Mouse (Mus musculus) MEL (cell line): ENCODE data around the gene Havcr1. TPM values are rescaled to one million over a fixed set of nuclear protein-coding genes. Genes with fewer than 3 reads are reported as not detected.

Experiments
- DNase-seq: peaks from one replicate; pipeline ENCODE4 v3.0.0; 2011; ENCODE audit warnings: low read depth, low spot score
- H3K27ac ChIP-seq: 2 replicates; pipeline ENCODE4 v1.5.1; 2012; ENCODE audit warnings: low read depth, mild to moderate bottlenecking, control low read depth, low read length, moderate library complexity; ENCODE audit not compliant: control insufficient read depth
- H3K27me3 ChIP-seq, 2 experiments: fragments of 150-350 bp in 1 of 2; sonication (generic) in 1 of 2; 2 replicates each; pipeline ENCODE4 v1.6.1; 2012; ENCODE audit warnings: low read length in 2 of 2, mild to moderate bottlenecking in 2 of 2, improper control_type of control experiment in 1 of 2, moderate library complexity in 1 of 2; ENCODE audit not compliant: insufficient read depth in 2 of 2, control insufficient read depth in 1 of 2
- H3K36me3 ChIP-seq, 2 experiments: 2 replicates each; pipeline ENCODE4 v1.6.1; 2012 to 2014; ENCODE audit warnings: low read length in 2 of 2, improper control_type of control experiment in 1 of 2, inconsistent platforms in 1 of 2, mild to moderate bottlenecking in 1 of 2; ENCODE audit not compliant: insufficient read depth in 2 of 2, control insufficient read depth in 1 of 2
- H3K4me1 ChIP-seq, 2 experiments: fragments of 150-350 bp in 1 of 2; sonication (generic) in 1 of 2; 2 replicates each; pipeline ENCODE4 v1.6.1; 2012; ENCODE audit warnings: low read length in 2 of 2, improper control_type of control experiment in 1 of 2, mild to moderate bottlenecking in 1 of 2; ENCODE audit not compliant: insufficient read depth in 2 of 2, control insufficient read depth in 1 of 2
- H3K4me3 ChIP-seq, 2 experiments: fragments of 150-350 bp in 1 of 2; sonication (generic) in 1 of 2; 2 replicates each; pipeline ENCODE4 v1.5.1; 2012; ENCODE audit warnings: low read depth in 2 of 2, low read length in 2 of 2, mild to moderate bottlenecking in 2 of 2, moderate library complexity in 2 of 2, control low read depth in 1 of 2, improper control_type of control experiment in 1 of 2; ENCODE audit not compliant: control insufficient read depth in 1 of 2, insufficient read depth in 1 of 2
- H3K79me2 ChIP-seq: 2 replicates; pipeline ENCODE4 v1.6.1; 2012; ENCODE audit warnings: mild to moderate bottlenecking, low read length, moderate library complexity; ENCODE audit not compliant: control insufficient read depth, poor library complexity, insufficient read depth
- H3K9ac ChIP-seq: 2 replicates; pipeline ENCODE4 v1.6.1; 2012; ENCODE audit warnings: low read depth, mild to moderate bottlenecking, control low read depth, low read length, moderate library complexity; ENCODE audit not compliant: control insufficient read depth, poor library complexity, severe bottlenecking
- H3K9me3 ChIP-seq: fragments of 150-350 bp; sonication (generic); replicated peaks from 2 replicates; pipeline ENCODE4 v1.6.1; 2012; ENCODE audit warnings: mild to moderate bottlenecking, low read length, improper control_type of control experiment, moderate library complexity; ENCODE audit not compliant: insufficient read depth
- CHD2 ChIP-seq: IDR thresholded peaks from 2 replicates; pipeline ENCODE4 v1.6.1; 2011; ENCODE audit warnings: low read length, improper control_type of control experiment
- CTCF ChIP-seq, 3 experiments: IDR thresholded peaks in 2 of 3; conservative IDR thresholded peaks in 1 of 3; 2 replicates each; pipeline ENCODE4 v1.5.1; 2011 to 2012; ENCODE audit warnings: low read length in 3 of 3, low read depth in 2 of 3, mild to moderate bottlenecking in 2 of 3, improper control_type of control experiment in 1 of 3, inconsistent platforms in 1 of 3, mixed read lengths in 1 of 3, moderate library complexity in 1 of 3; ENCODE audit not compliant: control insufficient read depth in 1 of 3, insufficient read depth in 1 of 3, poor library complexity in 1 of 3, severe bottlenecking in 1 of 3
- ETS1 ChIP-seq: IDR thresholded peaks from 2 replicates; pipeline ENCODE4 v1.6.1; 2012; ENCODE audit warnings: low read depth, mild to moderate bottlenecking, inconsistent platforms, low read length, improper control_type of control experiment, moderate library complexity
- JUND ChIP-seq: IDR thresholded peaks from 2 replicates; pipeline ENCODE4 v1.6.1; 2011; ENCODE audit warnings: low read depth, mild to moderate bottlenecking, improper control_type of control experiment, low read length
- MAFK ChIP-seq: IDR thresholded peaks from 2 replicates; pipeline ENCODE4 v1.6.1; 2011; ENCODE audit warnings: low read depth, mild to moderate bottlenecking, low read length, improper control_type of control experiment, borderline replicate concordance
- MXI1 ChIP-seq: IDR thresholded peaks from 2 replicates; pipeline ENCODE4 v1.6.1; 2011; ENCODE audit warnings: mild to moderate bottlenecking, low read depth, low read length, improper control_type of control experiment
- MYB ChIP-seq: IDR thresholded peaks from 2 replicates; pipeline ENCODE4 v1.6.1; 2011; ENCODE audit warnings: mild to moderate bottlenecking, low read depth, low read length, improper control_type of control experiment
- NELFE ChIP-seq: IDR thresholded peaks from 2 replicates; pipeline ENCODE4 v1.6.1; 2011; ENCODE audit warnings: low read depth, low read length, improper control_type of control experiment
- NRF1 ChIP-seq: IDR thresholded peaks from 2 replicates; pipeline ENCODE4 v1.6.1; 2014; ENCODE audit warnings: low read depth, mild to moderate bottlenecking, inconsistent platforms, low read length, improper control_type of control experiment, moderate library complexity; ENCODE audit not compliant: poor library complexity, insufficient read depth, severe bottlenecking
- POLR2A ChIP-seq, 2 experiments: IDR thresholded peaks; 2 replicates each; pipeline ENCODE4 v1.6.1; 2011 to 2012; ENCODE audit warnings: low read length in 2 of 2, mild to moderate bottlenecking in 2 of 2, control low read depth in 1 of 2, improper control_type of control experiment in 1 of 2, low read depth in 1 of 2, moderate library complexity in 1 of 2; ENCODE audit not compliant: control insufficient read depth in 1 of 2, insufficient read depth in 1 of 2, poor library complexity in 1 of 2
- POLR2AphosphoS5 ChIP-seq: IDR thresholded peaks from 2 replicates; pipeline ENCODE4 v1.6.1; 2012; ENCODE audit warnings: low read depth, borderline replicate concordance, mild to moderate bottlenecking, inconsistent platforms, low read length, moderate library complexity, mixed read lengths
- RAD21 ChIP-seq: IDR thresholded peaks from 2 replicates; pipeline ENCODE4 v1.6.1; 2011; ENCODE audit warnings: mild to moderate bottlenecking, low read depth, low read length, improper control_type of control experiment
- SMC3 ChIP-seq: IDR thresholded peaks from 2 replicates; pipeline ENCODE4 v1.6.1; 2011; ENCODE audit warnings: low read depth, low read length, improper control_type of control experiment
- TBP ChIP-seq: IDR thresholded peaks from 2 replicates; pipeline ENCODE4 v1.8.0; 2011; ENCODE audit warnings: low read depth, low read length, improper control_type of control experiment
- ZKSCAN1 ChIP-seq: IDR thresholded peaks from 2 replicates; pipeline ENCODE4 v1.6.1; 2012; ENCODE audit warnings: low read depth, mild to moderate bottlenecking, inconsistent platforms, low read length, improper control_type of control experiment, moderate library complexity
- ZMIZ1 ChIP-seq: IDR thresholded peaks from 2 replicates; pipeline ENCODE4 v1.6.1; 2012; ENCODE audit warnings: low read depth, mild to moderate bottlenecking, inconsistent platforms, low read length, improper control_type of control experiment, moderate library complexity
- polyA plus RNA-seq, 2 experiments: library from polyadenylated mRNA; stranded (reverse) in 1 of 2; unstranded in 1 of 2; fragments of >175 nt in 1 of 2; fragments of >200 nt in 1 of 2; gene quantifications; 2 replicates each; pipeline versions ENCODE4 v1.2.1 to v1.2.4; 2012; ENCODE audit warnings: low replicate concordance in 2 of 2, low read depth in 1 of 2; ENCODE audit not compliant: insufficient read length in 2 of 2, insufficient read depth in 1 of 2, missing spikeins in 1 of 2
- total RNA-seq: library from RNA; depleted of rRNA; stranded (reverse); fragments of 300-350 nt; gene quantifications from 2 replicates; pipeline ENCODE4 v1.2.3, GENCODE M21; 2012

The Havcr1 gene
- total and polyA plus RNA-seq, 3 experiments, result not detected

- Histone ChIP-seq H3K36me3 (no peaks in the 10 kb centered on the region), H3K27ac (no peak overlapping the region), H3K9ac (no peak overlapping the region), H3K27me3 (no peaks in the 10 kb centered on the region), H3K4me1 (no peaks in the 10 kb centered on the region), H3K79me2 (no peaks in the 10 kb centered on the region), H3K4me3 (no peak overlapping the region), H3K9me3 (no peaks in the 10 kb centered on the region)
- TF ChIP-seq ETS1, result no peak
- no peak for TF ChIP-seq RAD21
- no peak for TF ChIP-seq JUND
- no peak for TF ChIP-seq MXI1
- TF ChIP-seq CTCF (IDR thresholded peaks at IDR 0.05 in 2 of 3, conservative IDR thresholded peaks at IDR 0.05 in 1 of 3; ENCODE audit: control insufficient read depth in 1 of 3, insufficient read depth in 1 of 3, low read depth in 2 of 3, low read length in 3 of 3, poor library complexity in 1 of 3, severe bottlenecking in 1 of 3), result no peak
- DNase-seq, result no peak
Measured at GRCm38 (mm10) chr11:46697433-46698277, 37.2 kb upstream of the Havcr1 start.

- no peaks in the 10 kb centered on the region for H3K79me2 ChIP-seq
- H3K4me3 ChIP-seq, result no peak overlapping the region
- H3K4me1 ChIP-seq, result no peaks in the 10 kb centered on the region
- no peak for DNase-seq
- H3K27me3 ChIP-seq, result peaks cover 0 to 1% of the 10 kb centered on the region in 2 experiments; a peak in 1 of 4 replicates
- H3K9ac ChIP-seq, result no peak overlapping the region
- no peaks in the 10 kb centered on the region for H3K9me3 ChIP-seq
- no peak for TF ChIP-seq ZKSCAN1
- TF ChIP-seq CHD2, result no peak
- TF ChIP-seq RAD21, result no peak
- no peak for TF ChIP-seq MYB
- TF ChIP-seq MAFK, result no peak
- no peak for TF ChIP-seq SMC3
- no peak for TF ChIP-seq NELFE
- TF ChIP-seq ZMIZ1, result no peak
- TF ChIP-seq POLR2A (IDR thresholded peaks at IDR 0.05; ENCODE audit: control insufficient read depth in 1 of 2, insufficient read depth in 1 of 2, low read depth in 1 of 2, low read length in 2 of 2, poor library complexity in 1 of 2), result no peak
- no peak for TF ChIP-seq TBP
- TF ChIP-seq POLR2AphosphoS5, result no peak
- TF ChIP-seq NRF1, result no peak
- no peak for TF ChIP-seq JUND
- H3K36me3 ChIP-seq, result no peaks in the 10 kb centered on the region
- no peak overlapping the region for H3K27ac ChIP-seq
Measured at GRCm38 (mm10) chr11:46698278-46698655, 36.6 kb upstream of the Havcr1 start.
